Mouse (Mus musculus): ENCODE data around the gene Zfp974. TPM values are rescaled to one million over a fixed set of nuclear protein-coding genes. Genes with fewer than 3 reads are reported as not detected.

The Zfp974 gene
- total RNA-seq (2023): 5.7 TPM

GRCm38 (mm10) chr7:27928818-27929695 is at the start of gene Zfp974:
Gene Zfp974, minus strand, starts transcription at chr7:27929460.

Other genes starting within 250 kb of the Zfp974 start
- gene Zfp607b, start 240.1 kb downstream of the Zfp974 start, total RNA-seq (2023): 2.3 TPM
- 8.2 TPM for gene Zfp60, start 198.1 kb downstream of the Zfp974 start, total RNA-seq (2023)
- gene Zfp626, start 122.3 kb downstream of the Zfp974 start, total RNA-seq (2023): 8.1 TPM
- 3.0 TPM for gene Zfp59, start 90.9 kb downstream of the Zfp974 start, total RNA-seq (2023)
- 16.6 TPM for gene Zfp607a, start 71.9 kb downstream of the Zfp974 start, total RNA-seq (2023)
- 7.1 TPM for gene Zfp780b, start 49.7 kb upstream of the Zfp974 start, total RNA-seq (2023)
- gene Zfp850, start 84.7 kb upstream of the Zfp974 start, total RNA-seq (2023): 8.7 TPM
- 106 TPM for gene Psmc4, start 120.6 kb upstream of the Zfp974 start, total RNA-seq (2023)
- gene Fcgbp, start 141.8 kb upstream of the Zfp974 start, total RNA-seq (2023): not detected
- not detected for gene 9530053A07Rik, start 200.0 kb upstream of the Zfp974 start, total RNA-seq (2023)
- 181 TPM for gene Fbl, start 240.2 kb upstream of the Zfp974 start, total RNA-seq (2023)